Mouse (Mus musculus): ENCODE measurements at regions not wholly inside any gene's neighbourhood (a gene's known extent, or its start where the extent isn't known, plus 50 kb on each side); places are given as distances from the start of the nearest gene placed in this dataset.

- no peak for TF ChIP-seq CTCF (IDR thresholded peaks at IDR 0.05; ENCODE audit: low read depth)
- no peak for TF ChIP-seq EP300 (IDR thresholded peaks at IDR 0.05; ENCODE audit: low read depth)
- H3K4me2 ChIP-seq (ENCODE audit: low read depth, low read length) = no peak overlapping the region
- H3K4me1 ChIP-seq (ENCODE audit: insufficient read depth) = no peaks in the 10 kb centered on the region
- no peak overlapping the region for H3K4me3 ChIP-seq (ENCODE audit: low read depth, low read length)
- no peaks in the 10 kb centered on the region for H3K36me3 ChIP-seq (replicated peaks; ENCODE audit: insufficient read depth, low read length)
- H3K9ac ChIP-seq (replicated peaks) = no peak overlapping the region
- no peak for DNase-seq
- no peaks in the 10 kb centered on the region for H3K27me3 ChIP-seq (ENCODE audit: insufficient read depth, low read length)
- ATAC-seq = no peak
- no peaks in the 10 kb centered on the region for H3K9me3 ChIP-seq (ENCODE audit: low read length)
- H3K27ac ChIP-seq (ENCODE audit: low read depth) = no peak overlapping the region
Measured at GRCm38 (mm10) chr13:41903286-41903685, 55.8 kb upstream of the Adtrp start.

- TF ChIP-seq EP300 (IDR thresholded peaks at IDR 0.05; ENCODE audit: low read depth) (no peak), CTCF (IDR thresholded peaks at IDR 0.05; ENCODE audit: low read depth) (no peak)
- Histone ChIP-seq H3K4me1 (ENCODE audit: insufficient read depth) (no peaks in the 10 kb centered on the region), H3K36me3 (replicated peaks; ENCODE audit: insufficient read depth, low read length) (no peaks in the 10 kb centered on the region), H3K27me3 (ENCODE audit: insufficient read depth, low read length) (no peaks in the 10 kb centered on the region), H3K4me3 (ENCODE audit: low read depth, low read length) (no peak overlapping the region), H3K4me2 (ENCODE audit: low read depth, low read length) (no peak overlapping the region), H3K9ac (replicated peaks) (no peak overlapping the region), H3K9me3 (ENCODE audit: low read length) (no peaks in the 10 kb centered on the region), H3K27ac (ENCODE audit: low read depth) (no peak overlapping the region)
- 85% methylated on average over 13 of the region's 13 CpGs for WGBS (ENCODE audit: insufficient replicate concordance)
- ATAC-seq (no peak), DNase-seq (no peak)
Measured at GRCm38 (mm10) chr13:41899837-41900463, 52.5 kb upstream of the Adtrp start.

GRCm38 (mm10) chr13:41899281-41899680 lies 51.8 kb upstream of the Adtrp start:
- Histone ChIP-seq H3K9ac (replicated peaks) (no peak overlapping the region), H3K9me3 (ENCODE audit: low read length) (no peaks in the 10 kb centered on the region), H3K4me1 (ENCODE audit: insufficient read depth) (no peaks in the 10 kb centered on the region), H3K27me3 (ENCODE audit: insufficient read depth, low read length) (no peaks in the 10 kb centered on the region), H3K27ac (ENCODE audit: low read depth) (no peak overlapping the region), H3K36me3 (replicated peaks; ENCODE audit: insufficient read depth, low read length) (no peaks in the 10 kb centered on the region), H3K4me2 (ENCODE audit: low read depth, low read length) (no peak overlapping the region), H3K4me3 (ENCODE audit: low read depth, low read length) (no peak overlapping the region)
- WGBS (ENCODE audit: insufficient replicate concordance) = 82% methylated on average over 7 of the region's 7 CpGs
- ATAC-seq (no peak), DNase-seq (no peak)
- TF ChIP-seq EP300 (IDR thresholded peaks at IDR 0.05; ENCODE audit: low read depth) (no peak), CTCF (IDR thresholded peaks at IDR 0.05; ENCODE audit: low read depth) (no peak)

- Histone ChIP-seq H3K9ac (replicated peaks) (no peak overlapping the region), H3K27me3 (ENCODE audit: insufficient read depth, low read length) (no peaks in the 10 kb centered on the region), H3K36me3 (replicated peaks; ENCODE audit: insufficient read depth, low read length) (no peaks in the 10 kb centered on the region), H3K4me1 (ENCODE audit: insufficient read depth) (no peaks in the 10 kb centered on the region), H3K27ac (ENCODE audit: low read depth) (no peak overlapping the region), H3K9me3 (ENCODE audit: low read length) (no peaks in the 10 kb centered on the region), H3K4me3 (ENCODE audit: low read depth, low read length) (no peak overlapping the region), H3K4me2 (ENCODE audit: low read depth, low read length) (no peak overlapping the region)
- no peak for DNase-seq
- ATAC-seq = no peak
- WGBS (ENCODE audit: insufficient replicate concordance) = 73% methylated on average over 8 of the region's 8 CpGs
- TF ChIP-seq CTCF (IDR thresholded peaks at IDR 0.05; ENCODE audit: low read depth) = no peak
Measured at GRCm38 (mm10) chr13:41897481-41898317, 50.2 kb upstream of the Adtrp start.
